Mouse (Mus musculus) limb, embryonic 14.5 days (tissue): Measurements from ENCODE around the gene Gnl1. TPM values are rescaled to one million over a fixed set of nuclear protein-coding genes. Genes with fewer than 3 reads are reported as not detected.
"Not testable (repeated sequence)": the region's sequence is repeated elsewhere in the genome, so short reads cannot be mapped to it uniquely, and the experiment has no call there.

ENCODE experiments used
- ATAC-seq: fragments of 200-750 bp; cut with Nextera tagmentation; 2 replicates; pipeline ENCODE4 v1.8.0; 2017; ENCODE audit warnings: low read depth, moderate number of reproducible peaks, moderate TSS enrichment; ENCODE audit not compliant: low FRiP score
- DNase-seq: peaks from one replicate; pipeline ENCODE4 v3.0.0-alpha.2; 2015; ENCODE audit warnings: low spot score
- H3K27ac ChIP-seq: fragments of 300-500 bp; sonication (generic); replicated peaks from 2 replicates; pipeline ENCODE4 v1.5.1; 2014; ENCODE audit warnings: low read depth, mild to moderate bottlenecking, low read length, moderate library complexity, mixed read lengths
- H3K27me3 ChIP-seq: fragments of 300-500 bp; sonication (generic); 2 replicates; pipeline ENCODE4 v1.6.1; 2014; ENCODE audit warnings: low read length, mixed read lengths; ENCODE audit not compliant: control insufficient read depth, insufficient read depth
- H3K36me3 ChIP-seq: fragments of 300-500 bp; sonication (generic); 2 replicates; pipeline ENCODE4 v1.6.1; 2014; ENCODE audit warnings: mild to moderate bottlenecking, low read length, moderate library complexity, mixed read lengths; ENCODE audit not compliant: control insufficient read depth, insufficient read depth
- H3K4me1 ChIP-seq: fragments of 300-500 bp; sonication (generic); 2 replicates; pipeline ENCODE4 v1.6.1; 2014; ENCODE audit warnings: antibody characterized with exemption, low read length, mixed read lengths; ENCODE audit not compliant: control insufficient read depth, insufficient read depth
- H3K4me2 ChIP-seq: fragments of 300-500 bp; sonication (generic); replicated peaks from 2 replicates; pipeline ENCODE4 v1.6.1; 2014; ENCODE audit warnings: low read depth, mild to moderate bottlenecking, low read length, moderate library complexity; ENCODE audit not compliant: severe bottlenecking
- H3K4me3 ChIP-seq: fragments of 300-500 bp; sonication (generic); replicated peaks from 2 replicates; pipeline ENCODE4 v1.5.1; 2014; ENCODE audit warnings: low read length
- H3K9ac ChIP-seq: fragments of 300-500 bp; sonication (generic); 2 replicates; pipeline ENCODE4 v1.6.1; 2014; ENCODE audit warnings: mild to moderate bottlenecking, low read depth, low read length, moderate library complexity; ENCODE audit not compliant: severe bottlenecking
- H3K9me3 ChIP-seq: fragments of 300-500 bp; sonication (generic); 2 replicates; pipeline ENCODE4 v1.6.1; 2016; ENCODE audit warnings: low read length; ENCODE audit not compliant: control insufficient read depth
- WGBS: fragments of 180-500 bp; shearing (Covaris S2); extraction: QIAGEN DNeasy Blood & Tissue Kit; methylation state at CpG from one replicate; pipeline ENCODE4 v1.1.7; 2014; 5-methylcytosine and 5-hydroxymethylcytosine counted together
- microRNA counts: library from miRNA; unstranded; fragments of <30 nt; microRNA quantifications from one replicate; lab custom pipeline; 2016
- microRNA-seq: library from miRNA; unstranded; fragments of <30 nt; microRNA quantifications from one replicate; pipeline ENCODE4, GENCODE M21; 2016
- polyA plus RNA-seq, 2 experiments: library from polyadenylated mRNA; depleted of rRNA in 1 of 2; stranded (reverse) in 1 of 2; unstranded in 1 of 2; fragments of >200 nt; fragmentation: Nextera tagmentation in 1 of 2; extraction: Ambion mirVana in 1 of 2; gene quantifications; 2 replicates each; pipeline versions ENCODE4 v1.2.1 to v1.2.3; 2012 to 2014

The Gnl1 gene
- polyA plus RNA-seq, 2 experiments: 41.8 to 43.4 TPM

GRCm38 (mm10) chr17:36034524-36034923 lies 54.9 kb downstream of the Gnl1 start:
- DNase-seq, H3K4me1 ChIP-seq, H3K4me3 ChIP-seq, H3K4me2 ChIP-seq, H3K9ac ChIP-seq, H3K36me3 ChIP-seq, ATAC-seq, H3K9me3 ChIP-seq, H3K27ac ChIP-seq, H3K27me3 ChIP-seq: not testable (repeated sequence)
- 62% methylated on average over 3 of the region's 3 CpGs for WGBS

- peak; percentile 38 for DNase-seq
- not testable (repeated sequence) for H3K27me3 ChIP-seq, H3K4me1 ChIP-seq, H3K27ac ChIP-seq, H3K36me3 ChIP-seq, ATAC-seq, H3K4me2 ChIP-seq, H3K9me3 ChIP-seq, H3K4me3 ChIP-seq, H3K9ac ChIP-seq
- 36% methylated on average over 3 of the region's 3 CpGs for WGBS
Observed at GRCm38 (mm10) chr17:36035010-36035638, 55.5 kb downstream of the Gnl1 start.

- WGBS: 85% methylated on average over 13 of the region's 13 CpGs
- H3K27ac ChIP-seq, H3K4me2 ChIP-seq, DNase-seq, H3K9ac ChIP-seq, H3K4me1 ChIP-seq, H3K4me3 ChIP-seq, H3K27me3 ChIP-seq, H3K9me3 ChIP-seq, ATAC-seq, H3K36me3 ChIP-seq: not testable (repeated sequence)
Observed at GRCm38 (mm10) chr17:36036126-36036525, 56.5 kb downstream of the Gnl1 start.

MicroRNA genes within 50 kb of the gene (microRNA counts, 519-probe panel; counts per million panel counts)
- microRNA mmu-miR-877 (lab: Ali Mortazavi, UCI): not detected

Small RNA genes lying within 50 kb of the gene (microRNA-seq; reads per million reads assigned to microRNA genes)
- gene Mir877: 51.7 reads per million, percentile 37 among the genes with 10 or more reads in this experiment

Other genes starting within 250 kb of the Gnl1 start
- 10.8 and 12.2 TPM in 2 replicates for gene Ier3, start 158.2 kb upstream of the Gnl1 start, polyA plus RNA-seq (2012; rRNA removed)
- gene Ier3, start 158.2 kb upstream of the Gnl1 start, polyA plus RNA-seq (2014; fragmentation: Nextera tagmentation; extraction: Ambion mirVana): 8.8 and 8.9 TPM in 2 replicates
- gene Flot1, start 156.6 kb upstream of the Gnl1 start, polyA plus RNA-seq (2012; rRNA removed): 61.8 and 66.3 TPM in 2 replicates
- 47.2 and 53.7 TPM in 2 replicates for gene Flot1, start 156.6 kb upstream of the Gnl1 start, polyA plus RNA-seq (2014; fragmentation: Nextera tagmentation; extraction: Ambion mirVana)
- gene Tubb5, start 141.5 kb upstream of the Gnl1 start, polyA plus RNA-seq (2012; rRNA removed): 1,341 and 1,699 TPM in 2 replicates
- 808 and 880 TPM in 2 replicates for gene Tubb5, start 141.5 kb upstream of the Gnl1 start, polyA plus RNA-seq (2014; fragmentation: Nextera tagmentation; extraction: Ambion mirVana)
- 24.9 and 28.8 TPM in 2 replicates for gene Mdc1, start 138.3 kb upstream of the Gnl1 start, polyA plus RNA-seq (2012; rRNA removed)
- gene Mdc1, start 138.3 kb upstream of the Gnl1 start, polyA plus RNA-seq (2014; fragmentation: Nextera tagmentation; extraction: Ambion mirVana): 12.2 and 13.9 TPM in 2 replicates
- gene Nrm, start 118.5 kb upstream of the Gnl1 start, polyA plus RNA-seq (2012; rRNA removed): 77.5 and 80.7 TPM in 2 replicates
- gene Nrm, start 118.5 kb upstream of the Gnl1 start, polyA plus RNA-seq (2014; fragmentation: Nextera tagmentation; extraction: Ambion mirVana): 49.5 and 56.4 TPM in 2 replicates
- 47.2 and 56.2 TPM in 2 replicates for gene Ppp1r18, start 114.3 kb upstream of the Gnl1 start, polyA plus RNA-seq (2012; rRNA removed)
- 26.0 and 26.3 TPM in 2 replicates for gene Ppp1r18, start 114.3 kb upstream of the Gnl1 start, polyA plus RNA-seq (2014; fragmentation: Nextera tagmentation; extraction: Ambion mirVana)
- 78.6 and 90.5 TPM in 2 replicates for gene Dhx16, start 100.0 kb upstream of the Gnl1 start, polyA plus RNA-seq (2012; rRNA removed)
- gene Dhx16, start 100.0 kb upstream of the Gnl1 start, polyA plus RNA-seq (2014; fragmentation: Nextera tagmentation; extraction: Ambion mirVana): 40.0 and 43.4 TPM in 2 replicates
- gene 2310061I04Rik, start 82.4 kb upstream of the Gnl1 start, polyA plus RNA-seq (2012; rRNA removed): 53.9 and 68.4 TPM in 2 replicates
- gene 2310061I04Rik, start 82.4 kb upstream of the Gnl1 start, polyA plus RNA-seq (2014; fragmentation: Nextera tagmentation; extraction: Ambion mirVana): 20.6 and 20.7 TPM in 2 replicates
- gene Atat1, start 69.8 kb upstream of the Gnl1 start, polyA plus RNA-seq (2012; rRNA removed): 157 and 189 TPM in 2 replicates
- 68.7 and 88.1 TPM in 2 replicates for gene Atat1, start 69.8 kb upstream of the Gnl1 start, polyA plus RNA-seq (2014; fragmentation: Nextera tagmentation; extraction: Ambion mirVana)
- gene Mrps18b, start 63.5 kb upstream of the Gnl1 start, polyA plus RNA-seq (2012; rRNA removed): 62.7 and 62.9 TPM in 2 replicates
- gene Mrps18b, start 63.5 kb upstream of the Gnl1 start, polyA plus RNA-seq (2014; fragmentation: Nextera tagmentation; extraction: Ambion mirVana): 68.0 and 70.3 TPM in 2 replicates
- gene Ppp1r10, start 63.4 kb upstream of the Gnl1 start, polyA plus RNA-seq (2012; rRNA removed): 39.9 and 41.6 TPM in 2 replicates
- 30.8 and 34.2 TPM in 2 replicates for gene Ppp1r10, start 63.4 kb upstream of the Gnl1 start, polyA plus RNA-seq (2014; fragmentation: Nextera tagmentation; extraction: Ambion mirVana)
- 73.4 and 83.1 TPM in 2 replicates for gene Abcf1, start 10.1 kb upstream of the Gnl1 start, polyA plus RNA-seq (2012; rRNA removed)
- gene Abcf1, start 10.1 kb upstream of the Gnl1 start, polyA plus RNA-seq (2014; fragmentation: Nextera tagmentation; extraction: Ambion mirVana): 77.2 and 84.6 TPM in 2 replicates
- 57.8 and 62.8 TPM in 2 replicates for gene Prr3, start 385 bp downstream of the Gnl1 start, polyA plus RNA-seq (2012; rRNA removed)
- gene Prr3, start 385 bp downstream of the Gnl1 start, polyA plus RNA-seq (2014; fragmentation: Nextera tagmentation; extraction: Ambion mirVana): 33.3 and 34.7 TPM in 2 replicates
- gene H2-T24, start 40.7 kb downstream of the Gnl1 start, polyA plus RNA-seq (2012; rRNA removed): 0.14 and 0.42 TPM in 2 replicates
- 1.5 and 3.3 TPM in 2 replicates for gene H2-T24, start 40.7 kb downstream of the Gnl1 start, polyA plus RNA-seq (2014; fragmentation: Nextera tagmentation; extraction: Ambion mirVana)
- gene H2-T23, start 53.0 kb downstream of the Gnl1 start, polyA plus RNA-seq (2012; rRNA removed): 13.5 and 15.0 TPM in 2 replicates
- gene H2-T23, start 53.0 kb downstream of the Gnl1 start, polyA plus RNA-seq (2014; fragmentation: Nextera tagmentation; extraction: Ambion mirVana): 10.0 and 10.8 TPM in 2 replicates
- 27.4 and 29.0 TPM in 2 replicates for gene H2-T22, start 62.9 kb downstream of the Gnl1 start, polyA plus RNA-seq (2012; rRNA removed)
- gene H2-T22, start 62.9 kb downstream of the Gnl1 start, polyA plus RNA-seq (2014; fragmentation: Nextera tagmentation; extraction: Ambion mirVana): 23.4 and 26.6 TPM in 2 replicates
- gene Gm6034, start 63.1 kb downstream of the Gnl1 start, polyA plus RNA-seq (2012; rRNA removed): not detected in 2 replicates
- not detected in 2 replicates for gene Gm6034, start 63.1 kb downstream of the Gnl1 start, polyA plus RNA-seq (2014; fragmentation: Nextera tagmentation; extraction: Ambion mirVana)
- gene Gm11127, start 78.5 kb downstream of the Gnl1 start, polyA plus RNA-seq (2012; rRNA removed): 0.12 and 0.21 TPM in 2 replicates
- not detected in 2 replicates for gene Gm11127, start 78.5 kb downstream of the Gnl1 start, polyA plus RNA-seq (2014; fragmentation: Nextera tagmentation; extraction: Ambion mirVana)
- not detected in 2 replicates for gene Gm19684, start 141.8 kb downstream of the Gnl1 start, polyA plus RNA-seq (2012; rRNA removed)
- not detected in 2 replicates for gene Gm19684, start 141.8 kb downstream of the Gnl1 start, polyA plus RNA-seq (2014; fragmentation: Nextera tagmentation; extraction: Ambion mirVana)
- not detected in 2 replicates for gene Gm7030, start 149.6 kb downstream of the Gnl1 start, polyA plus RNA-seq (2012; rRNA removed)
- gene Gm7030, start 149.6 kb downstream of the Gnl1 start, polyA plus RNA-seq (2014; fragmentation: Nextera tagmentation; extraction: Ambion mirVana): not detected in 2 replicates
- 0.05 TPM in 1 of 2 replicates, not detected in the other for gene Gm8909, start 188.7 kb downstream of the Gnl1 start, polyA plus RNA-seq (2012; rRNA removed)
- gene Gm8909, start 188.7 kb downstream of the Gnl1 start, polyA plus RNA-seq (2014; fragmentation: Nextera tagmentation; extraction: Ambion mirVana): not detected in 2 replicates
- 0.09 TPM in 1 of 2 replicates, not detected in the other for gene H2-T3, start 210.4 kb downstream of the Gnl1 start, polyA plus RNA-seq (2012; rRNA removed)
- gene H2-T3, start 210.4 kb downstream of the Gnl1 start, polyA plus RNA-seq (2014; fragmentation: Nextera tagmentation; extraction: Ambion mirVana): not detected in 2 replicates